ENCODE assay signal across 9 mouse cellular contexts in the genomic region with DNA sequence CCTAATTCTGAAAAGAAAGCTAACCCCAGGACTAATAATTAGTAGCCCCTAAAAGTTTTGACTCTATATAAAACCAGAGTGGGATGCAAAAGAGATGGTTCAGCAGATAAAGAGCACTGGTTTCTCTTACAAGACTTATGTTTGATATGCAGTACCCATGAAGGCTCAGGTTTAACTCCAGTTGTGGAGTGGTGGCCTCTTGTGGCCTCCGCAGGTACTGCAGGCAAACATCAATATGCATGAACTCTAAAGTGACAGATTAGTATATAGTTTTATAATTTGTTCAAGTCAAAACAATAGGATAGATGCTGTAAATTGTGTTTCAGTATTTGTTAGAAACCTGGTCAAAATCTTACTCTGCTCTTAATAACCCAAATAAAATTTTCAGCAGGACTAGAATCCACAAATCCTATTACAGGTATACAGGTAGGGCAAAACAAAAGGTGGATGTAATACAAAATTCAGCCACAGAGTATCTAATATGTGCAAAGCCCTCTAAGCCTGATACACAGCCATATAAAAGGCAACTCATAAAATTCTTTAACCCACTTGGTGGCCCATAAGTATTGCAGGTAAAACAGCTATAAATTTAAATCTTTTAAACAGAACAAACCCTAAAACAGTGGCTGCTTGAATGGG. TPM values are rescaled to one million over a fixed set of nuclear protein-coding genes. Genes with fewer than 3 reads are reported as not detected.
DNase-seq lines count a peak whose midpoint lies in the region; ATAC-seq and TF ChIP-seq lines count a peak whose summit lies in the region.
"Had no signal": no experiment of that assay in that cellular context is flagged by ENCODE, and none has a peak within 500 bp of the region (broad histone marks: within the 10 kb centered on the region; RNA-seq: fewer than 3 reads in every experiment).

No protein-coding gene starts in this region.

- no peaks in the 10 kb centered on the region for H3K9me3 ChIP-seq in G1E (replicated peaks)
- H3K9me3 ChIP-seq: lung, embryonic 15.5 days had no signal

- H3K36me3 ChIP-seq in G1E (replicated peaks) = peaks cover 79% of the 10 kb centered on the region

- intact Hi-C loops in gastrocnemius, adult 2 months (cut with DNase I) = no loop called here

- peak; percentile 88 for TF ChIP-seq CTCF in gastrocnemius, adult 2 months (IDR thresholded peaks at IDR 0.05)
- peak; percentile 78 for TF ChIP-seq CTCF in G1E (IDR thresholded peaks at IDR 0.05; ENCODE audit: low read depth, low read length)

- no peaks in the 10 kb centered on the region for H3K27me3 ChIP-seq in G1E (ENCODE audit: insufficient read depth, low read length)
- H3K27me3 ChIP-seq: lung, embryonic 15.5 days had no signal

- ATAC-seq in G1E (ENCODE audit: extremely low read depth, insufficient number of reproducible peaks, low FRiP score, poor library complexity, severe bottlenecking) = peak; percentile 35; the same call in 1 of the 2 replicates
- peak; percentile 59; the same call in 1 of the 2 replicates for ATAC-seq in frontal cortex, adult (ENCODE audit: low TSS enrichment)

- peak; percentile 59 for DNase-seq in gastrocnemius, adult 2 months
- no peak for DNase-seq in gastrocnemius, postnatal 25 days
- no peak for DNase-seq in G1E (ENCODE audit: low spot score)
- peak; percentile 55 for DNase-seq in cerebellum, adult 9-10 months
- peak; percentile 88 to 90 for DNase-seq in kidney, postnatal 4 days
- DNase-seq in lung, postnatal 14 days = peak; percentile 75
- peak; percentile 76 to 84 for DNase-seq in right cerebral cortex, postnatal 10 days (ENCODE audit: low spot score in 2 of 2)

- no peak overlapping the region for H3K4me3 ChIP-seq in gastrocnemius, adult 2 months
- no peak overlapping the region for H3K4me3 ChIP-seq in G1E (ENCODE audit: low read depth, low read length)
- H3K4me3 ChIP-seq: lung, embryonic 15.5 days had no signal

- H3K27ac ChIP-seq in gastrocnemius, adult 2 months = no peak overlapping the region
- H3K27ac ChIP-seq: lung, embryonic 15.5 days had no signal

- H3K4me1 ChIP-seq in G1E (ENCODE audit: insufficient read depth, low read depth, low read length) = peaks cover 40% of the 10 kb centered on the region

RNA-seq across cellular contexts. Expression of gene Dhx9, which starts 7.0 kb away (rescaled TPM):
- total RNA-seq in gastrocnemius, adult 2 months (2021) = 10 to 100 TPM; 26.1 to 29.5 TPM
- 10 to 100 TPM; 26.0 to 26.8 TPM for total RNA-seq in gastrocnemius, postnatal 25 days (2021)
- total RNA-seq in G1E (2014; fragmentation: Nextera tagmentation) = 259 and 263 TPM in 2 replicates
- total RNA-seq in G1E (2017) = 143 and 170 TPM in 2 replicates
- polyA plus RNA-seq in G1E (2012) = 24.4 and 42.7 TPM in 2 replicates

RNA-seq across cellular contexts. Expression of gene Shcbp1l, which starts 55.5 kb away (rescaled TPM):
- not detected for total RNA-seq in gastrocnemius, adult 2 months (2021)
- not detected for total RNA-seq in gastrocnemius, postnatal 25 days (2021)
- total RNA-seq in G1E (2014; fragmentation: Nextera tagmentation) (26.2 and 36.0 TPM in 2 replicates), G1E (2017) (7.7 and 9.1 TPM in 2 replicates)
- polyA plus RNA-seq in G1E (2012) = 5.0 and 5.6 TPM in 2 replicates

Comparison
In these comparisons a context has a peak if more than half of its experiments do, and no peak if none do; other contexts are left out.
1. DNase-seq: peak in gastrocnemius, adult 2 months (single experiment), cerebellum, adult 9-10 months (single experiment), kidney, postnatal 4 days (2 of 2), lung, postnatal 14 days (single experiment) and right cerebral cortex, postnatal 10 days (2 of 2); none in gastrocnemius, postnatal 25 days (single experiment) and G1E (single experiment).
2. RNA of gene Dhx9, which starts 7.0 kb away (total RNA-seq): 143 to 263 TPM in G1E; 26.1 to 29.5 TPM in gastrocnemius, adult 2 months and 26.0 to 26.8 TPM in gastrocnemius, postnatal 25 days; every median in the first group is over 4 times any median in the second.
3. RNA of gene Shcbp1l, which starts 55.5 kb away (total RNA-seq): 7.7 to 36.0 TPM in G1E; not detected in gastrocnemius, postnatal 25 days and not detected in gastrocnemius, adult 2 months; every median in the first group is over 4 times any median in the second.